Mouse (Mus musculus) liver, postnatal 0 days (tissue): ENCODE results near the gene Sema4a. TPM values are rescaled to one million over a fixed set of nuclear protein-coding genes. Genes with fewer than 3 reads are reported as not detected.
A peak's percentile ranks its signal among the peaks of the same experiment; 100 is the strongest.

ENCODE experiments used
- ATAC-seq: fragments of 200-750 bp; cut with Nextera tagmentation; 2 replicates; pipeline ENCODE4 v1.8.0; 2017; ENCODE audit warnings: mild to moderate bottlenecking, moderate library complexity
- DNase-seq: peaks from one replicate; pipeline ENCODE4 v3.0.0-alpha.2; 2016
- H3K27ac ChIP-seq: fragments of 300-500 bp; sonication (generic); 2 replicates; pipeline ENCODE4 v1.5.1; 2014; ENCODE audit warnings: antibody characterized with exemption, moderate library complexity, mild to moderate bottlenecking, low read depth
- H3K27me3 ChIP-seq: fragments of 300-500 bp; sonication (generic); 2 replicates; pipeline ENCODE4 v1.6.1; 2014; ENCODE audit warnings: low read length, control low read depth, mixed read lengths; ENCODE audit not compliant: insufficient read depth
- H3K36me3 ChIP-seq: fragments of 300-500 bp; sonication (generic); replicated peaks from 2 replicates; pipeline ENCODE4 v1.6.1; 2014; ENCODE audit warnings: mild to moderate bottlenecking, control low read depth, low read length, moderate library complexity, mixed read lengths; ENCODE audit not compliant: insufficient read depth
- H3K4me1 ChIP-seq: fragments of 300-500 bp; sonication (generic); 2 replicates; pipeline ENCODE4 v1.6.1; 2014; ENCODE audit warnings: antibody characterized with exemption, mild to moderate bottlenecking, control low read depth; ENCODE audit not compliant: insufficient read depth
- H3K4me2 ChIP-seq: fragments of 300-500 bp; sonication (generic); 2 replicates; pipeline ENCODE4 v1.6.1; 2014; ENCODE audit warnings: low read depth, mild to moderate bottlenecking, low read length, moderate library complexity, mixed read lengths
- H3K4me3 ChIP-seq: fragments of 300-500 bp; sonication (generic); 2 replicates; pipeline ENCODE4 v1.5.1; 2014; ENCODE audit warnings: low read depth, low read length
- H3K9ac ChIP-seq: fragments of 300-500 bp; sonication (generic); replicated peaks from 2 replicates; pipeline ENCODE4 v1.6.1; 2014; ENCODE audit warnings: mild to moderate bottlenecking, moderate library complexity
- H3K9me3 ChIP-seq: fragments of 300-500 bp; sonication (generic); 2 replicates; pipeline ENCODE4 v1.6.1; 2016; ENCODE audit warnings: mild to moderate bottlenecking, control low read depth, low read length, mixed read lengths
- CTCF ChIP-seq: sonication (generic); IDR thresholded peaks from 2 replicates; pipeline ENCODE4 v1.5.1; 2016; ENCODE audit warnings: antibody characterized with exemption, low read depth
- EP300 ChIP-seq: IDR thresholded peaks from 2 replicates; pipeline ENCODE4 v1.6.1; 2016; ENCODE audit warnings: antibody characterized with exemption, low read depth, mild to moderate bottlenecking
- WGBS: fragments of 180-500 bp; shearing (Covaris S2); extraction: QIAGEN DNeasy Blood & Tissue Kit; methylation state at CpG from one replicate; pipeline ENCODE4 v1.1.7; 2014; ENCODE audit not compliant: insufficient replicate concordance; 5-methylcytosine and 5-hydroxymethylcytosine counted together
- polyA plus RNA-seq: library from polyadenylated mRNA; unstranded; fragments of >200 nt; fragmentation: Nextera tagmentation; extraction: Ambion mirVana; gene quantifications from 2 replicates; pipeline ENCODE4 v1.2.1, GENCODE M21; 2015

Gene Sema4a
- polyA plus RNA-seq, 1 experiment from 2014 or later = 30.0 TPM

DNA sequence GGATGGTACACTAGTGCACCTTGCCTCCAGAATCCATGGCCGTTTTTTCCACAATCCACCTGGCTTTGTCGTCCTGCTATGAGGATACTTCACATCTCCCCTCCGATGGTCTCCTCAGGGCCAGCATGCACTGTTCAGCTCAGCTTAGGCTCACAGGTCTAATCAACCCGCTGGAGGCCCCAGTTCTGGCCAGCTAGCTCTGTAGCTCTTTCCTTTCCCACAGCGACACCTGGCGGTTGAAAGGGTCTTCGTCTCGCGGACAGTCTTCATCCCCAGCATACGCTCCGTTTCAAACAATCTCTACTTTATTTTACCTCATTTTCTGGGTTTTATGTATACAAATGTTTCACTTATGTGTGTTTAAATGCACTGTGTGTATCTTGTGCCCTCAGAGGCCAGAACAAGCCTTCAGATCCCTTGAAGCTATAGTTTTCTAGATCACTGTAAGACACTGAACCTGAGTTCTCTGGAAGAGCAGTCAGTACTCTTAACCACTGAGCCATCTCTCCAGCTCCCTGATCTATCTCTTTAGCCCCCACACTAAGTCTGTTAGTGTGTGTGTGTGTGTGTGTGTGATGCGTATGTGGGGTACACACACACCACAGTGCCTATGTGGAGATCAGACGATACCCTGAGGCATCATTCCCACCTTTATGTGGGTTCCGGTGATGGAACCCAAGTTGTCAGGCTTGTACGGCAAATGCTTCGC lies 6.3 kb upstream of the Sema4a start:
- H3K4me2 ChIP-seq = no peak overlapping the region
- H3K27ac ChIP-seq = no peak overlapping the region
- H3K4me3 ChIP-seq = no peak overlapping the region
- H3K9me3 ChIP-seq = no peaks in the 10 kb centered on the region
- no peaks in the 10 kb centered on the region for H3K4me1 ChIP-seq
- DNase-seq (peak; percentile 93), ATAC-seq (peak; percentile 83)
- no peaks in the 10 kb centered on the region for H3K36me3 ChIP-seq
- no peaks in the 10 kb centered on the region for H3K27me3 ChIP-seq
- no peak overlapping the region for H3K9ac ChIP-seq
- WGBS = 27% methylated on average over 16 of the region's 16 CpGs
- TF ChIP-seq CTCF (peak; percentile 96), EP300 (no peak)

- H3K27ac ChIP-seq = peak overlapping the region; percentile 62
- no peak overlapping the region for H3K9ac ChIP-seq
- no peaks in the 10 kb centered on the region for H3K36me3 ChIP-seq
- H3K4me3 ChIP-seq = no peak overlapping the region
- peak; percentile 37; the same call in 1 of the 2 replicates for ATAC-seq
- H3K9me3 ChIP-seq = no peaks in the 10 kb centered on the region
- 62% methylated on average over 2 of the region's 2 CpGs for WGBS
- H3K27me3 ChIP-seq = no peaks in the 10 kb centered on the region; the same call in 1 of the 2 replicates
- no peak for TF ChIP-seq CTCF
- 0 out of 2 replicates have a peak, but pooled peaks cover 6% of the 10 kb centered on the region for H3K4me1 ChIP-seq
- no peak overlapping the region for H3K4me2 ChIP-seq
- no peak for DNase-seq
These were observed 4.1 kb upstream of the Sema4a start for GRCm38 (mm10) chr3:88465127-88465526.

GRCm38 (mm10) chr3:88464425-88464824 lies 3.4 kb upstream of the Sema4a start:
- Histone ChIP-seq H3K4me2 (no peak overlapping the region), H3K27ac (0 out of 2 replicates have a peak overlapping the region, but pooled peaks have one; percentile 49), H3K9ac (no peak overlapping the region), H3K36me3 (no peaks in the 10 kb centered on the region), H3K4me1 (0 out of 2 replicates have a peak, but pooled peaks cover 6% of the 10 kb centered on the region), H3K27me3 (no peaks in the 10 kb centered on the region; the same call in 1 of the 2 replicates), H3K4me3 (no peak overlapping the region), H3K9me3 (no peaks in the 10 kb centered on the region)
- no peak for ATAC-seq
- TF ChIP-seq CTCF (no peak), EP300 (no peak)
- DNase-seq = no peak
- 37% methylated on average over 3 of the region's 3 CpGs for WGBS

- WGBS = 43% methylated on average over 5 of the region's 5 CpGs
- TF ChIP-seq EP300 = no peak
- peaks cover 7% of the 10 kb centered on the region; the same call in 1 of the 2 replicates for H3K27me3 ChIP-seq
- H3K9me3 ChIP-seq = no peaks in the 10 kb centered on the region
- ATAC-seq (no peak), DNase-seq (no peak)
- H3K4me3 ChIP-seq = no peak overlapping the region
- no peaks in the 10 kb centered on the region for H3K36me3 ChIP-seq
- no peak overlapping the region for H3K4me2 ChIP-seq
- H3K9ac ChIP-seq = no peak overlapping the region
- no peak overlapping the region for H3K27ac ChIP-seq
- H3K4me1 ChIP-seq = peaks cover 22% of the 10 kb centered on the region
These were observed 953 bp downstream of the Sema4a start for GRCm38 (mm10) chr3:88460029-88460428.

DNA sequence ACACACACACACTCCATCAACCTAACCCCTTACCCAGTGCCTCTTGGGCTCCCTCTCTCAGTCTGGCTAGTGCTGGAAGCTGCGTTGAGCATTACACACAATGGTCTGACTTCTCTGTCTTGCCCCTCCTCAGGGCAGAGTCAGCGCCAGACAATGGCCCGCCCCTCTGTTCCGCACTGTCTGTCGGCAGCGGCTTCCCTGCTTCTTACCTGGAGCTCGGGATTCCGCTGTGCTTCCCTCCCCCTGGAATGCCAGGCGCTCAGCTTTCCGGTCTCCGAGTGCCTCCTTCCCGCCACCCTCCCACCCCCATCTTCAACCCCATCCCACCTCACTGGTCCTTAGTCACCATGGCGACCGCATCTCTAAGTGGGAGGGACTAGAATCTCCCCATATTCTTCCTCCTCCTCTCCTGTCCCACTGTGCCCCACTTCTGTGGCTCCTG lies 2.2 kb downstream of the Sema4a start:
- H3K36me3 ChIP-seq = no peaks in the 10 kb centered on the region
- no peak overlapping the region for H3K9ac ChIP-seq
- DNase-seq (no peak), ATAC-seq (no peak)
- H3K9me3 ChIP-seq = no peaks in the 10 kb centered on the region
- no peak for TF ChIP-seq EP300
- no peak for TF ChIP-seq CTCF
- no peak overlapping the region for H3K27ac ChIP-seq
- 12% methylated on average over 14 of the region's 14 CpGs for WGBS
- peaks cover 32% of the 10 kb centered on the region for H3K4me1 ChIP-seq
- no peak overlapping the region for H3K4me2 ChIP-seq
- H3K4me3 ChIP-seq = no peak overlapping the region
- H3K27me3 ChIP-seq = peaks cover 7% of the 10 kb centered on the region; the same call in 1 of the 2 replicates

DNA sequence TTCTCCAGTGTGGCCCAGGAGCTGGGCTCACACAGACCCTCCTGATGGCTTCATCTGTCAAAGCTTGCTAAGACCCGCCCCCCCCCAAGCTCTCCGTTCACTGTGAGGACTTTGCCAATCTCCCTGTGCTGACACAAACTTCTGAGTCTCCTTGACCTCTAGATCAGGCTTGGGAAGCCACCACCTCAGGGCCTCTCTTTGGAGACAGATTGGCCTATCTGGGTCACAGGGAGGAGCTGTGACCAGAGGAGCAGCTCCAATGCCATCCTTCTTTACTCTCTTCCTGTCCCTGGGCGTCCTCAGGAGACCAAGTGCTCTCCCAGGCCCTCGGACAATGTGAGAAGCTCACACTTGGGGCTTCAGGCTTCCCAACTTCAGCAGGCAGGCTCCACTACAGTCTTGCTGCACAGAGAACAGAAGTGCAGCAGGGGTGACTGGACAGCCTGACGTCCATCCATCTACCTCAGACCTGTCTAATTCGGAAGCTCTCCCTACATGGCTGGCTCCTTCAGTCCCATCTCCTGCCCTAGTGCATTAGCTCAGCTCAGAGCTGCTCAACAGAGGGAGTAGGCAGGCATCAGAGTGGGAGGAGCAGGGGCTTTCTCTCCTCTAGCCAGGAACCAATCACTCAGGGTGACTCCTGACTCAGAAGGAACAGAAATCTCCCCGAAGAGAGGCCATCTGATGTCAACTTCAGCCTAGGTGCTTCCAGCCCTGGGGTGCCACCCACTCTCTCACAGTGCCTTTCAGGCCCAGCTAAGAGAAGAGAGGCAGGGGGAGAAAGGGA lies 4.0 kb downstream of the Sema4a start:
- ATAC-seq (peak; percentile 9), DNase-seq (no peak)
- no peak overlapping the region for H3K4me2 ChIP-seq
- TF ChIP-seq EP300 (no peak), CTCF (no peak)
- peak overlapping the region; percentile 83 for H3K27ac ChIP-seq
- peaks cover 6% of the 10 kb centered on the region for H3K36me3 ChIP-seq
- H3K4me1 ChIP-seq = peaks cover 32% of the 10 kb centered on the region
- no peak overlapping the region for H3K4me3 ChIP-seq
- WGBS = 54% methylated on average over 7 of the region's 7 CpGs
- no peak overlapping the region; the same call in 1 of the 2 replicates for H3K9ac ChIP-seq
- peaks cover 7% of the 10 kb centered on the region; the same call in 1 of the 2 replicates for H3K27me3 ChIP-seq
- no peaks in the 10 kb centered on the region for H3K9me3 ChIP-seq
